Mouse (Mus musculus) midbrain, embryonic 11.5 days (tissue): Measurements from ENCODE around the gene Myo1h. TPM values are rescaled to one million over a fixed set of nuclear protein-coding genes. Genes with fewer than 3 reads are reported as not detected.

Experiments
- ATAC-seq: fragments of 200-750 bp; cut with Nextera tagmentation; 2 replicates; pipeline ENCODE4 v1.8.0; 2017; ENCODE audit warnings: moderate TSS enrichment, moderate library complexity; ENCODE audit not compliant: low FRiP score
- DNase-seq: peaks from one replicate; pipeline ENCODE4 v3.0.0; 2015; ENCODE audit warnings: low spot score; ENCODE audit errors: missing footprints
- H3K27ac ChIP-seq: fragments of 300-500 bp; sonication (generic); 2 replicates; pipeline ENCODE4 v1.5.1; 2014; ENCODE audit warnings: low read depth, low read length
- H3K27me3 ChIP-seq: fragments of 300-500 bp; sonication (generic); 2 replicates; pipeline ENCODE4 v1.6.1; 2014; ENCODE audit warnings: mild to moderate bottlenecking, low read length, moderate library complexity, mixed read lengths; ENCODE audit not compliant: control insufficient read depth, insufficient read depth
- H3K36me3 ChIP-seq: fragments of 300-500 bp; sonication (generic); 2 replicates; pipeline ENCODE4 v1.6.1; 2014; ENCODE audit warnings: mild to moderate bottlenecking, low read length, moderate library complexity, mixed read lengths; ENCODE audit not compliant: control insufficient read depth, insufficient read depth
- H3K4me1 ChIP-seq: fragments of 300-500 bp; sonication (generic); 2 replicates; pipeline ENCODE4 v1.6.1; 2014; ENCODE audit warnings: low read length; ENCODE audit not compliant: control insufficient read depth, insufficient read depth
- H3K4me2 ChIP-seq: fragments of 300-500 bp; sonication (generic); 2 replicates; pipeline ENCODE4 v1.6.1; 2014; ENCODE audit warnings: mild to moderate bottlenecking, moderate library complexity
- H3K4me3 ChIP-seq: fragments of 300-500 bp; sonication (generic); 2 replicates; pipeline ENCODE4 v1.5.1; 2014; ENCODE audit warnings: low read depth, low read length
- H3K9ac ChIP-seq: fragments of 300-500 bp; sonication (generic); 2 replicates; pipeline ENCODE4 v1.6.1; 2014; ENCODE audit warnings: low read length
- H3K9me3 ChIP-seq: fragments of 300-500 bp; sonication (generic); 2 replicates; pipeline ENCODE4 v1.6.1; 2016; ENCODE audit warnings: low read length; ENCODE audit not compliant: control insufficient read depth
- WGBS: fragments of 180-500 bp; shearing (Covaris S2); extraction: QIAGEN DNeasy Blood & Tissue Kit; methylation state at CpG from one replicate; pipeline ENCODE4 v1.1.7; 2014; 5-methylcytosine and 5-hydroxymethylcytosine counted together
- polyA plus RNA-seq: library from polyadenylated mRNA; unstranded; fragments of >200 nt; fragmentation: Nextera tagmentation; extraction: Ambion mirVana; gene quantifications from 2 replicates; pipeline ENCODE4 v1.2.1, GENCODE M21; 2014

Myo1h gene
- polyA plus RNA-seq, 1 experiment from 2014 or later = 0.45 TPM

DNA sequence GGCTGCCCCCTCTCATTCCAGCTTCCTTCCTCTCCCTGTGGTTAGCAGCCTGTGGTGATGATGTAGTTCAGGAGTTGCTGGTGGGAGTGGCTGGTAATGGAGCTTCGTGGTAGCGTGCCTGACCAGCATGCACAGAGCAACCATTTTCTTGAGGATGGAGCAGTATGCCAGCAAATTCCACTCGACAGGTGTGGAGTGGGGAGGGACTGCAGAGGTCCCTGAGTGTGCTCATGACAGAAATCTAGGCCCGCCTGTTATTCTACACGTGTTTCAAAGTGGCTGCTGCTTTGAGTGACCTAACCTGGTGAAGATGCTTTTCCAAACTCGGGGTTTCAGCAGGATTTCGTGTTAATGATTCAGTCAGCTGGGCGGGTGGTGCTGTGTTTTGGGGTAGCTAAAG, 95.5 kb downstream of the Myo1h start:
- Histone ChIP-seq H3K9ac (no peak overlapping the region), H3K4me1 (peaks cover 14% of the 10 kb centered on the region), H3K36me3 (peaks cover 23% of the 10 kb centered on the region), H3K27ac (no peak overlapping the region), H3K4me2 (no peak overlapping the region), H3K27me3 (no peaks in the 10 kb centered on the region), H3K9me3 (no peaks in the 10 kb centered on the region), H3K4me3 (no peak overlapping the region)
- ATAC-seq = no peak
- DNase-seq = no peak
- 91% methylated on average over 8 of the region's 8 CpGs for WGBS

DNA sequence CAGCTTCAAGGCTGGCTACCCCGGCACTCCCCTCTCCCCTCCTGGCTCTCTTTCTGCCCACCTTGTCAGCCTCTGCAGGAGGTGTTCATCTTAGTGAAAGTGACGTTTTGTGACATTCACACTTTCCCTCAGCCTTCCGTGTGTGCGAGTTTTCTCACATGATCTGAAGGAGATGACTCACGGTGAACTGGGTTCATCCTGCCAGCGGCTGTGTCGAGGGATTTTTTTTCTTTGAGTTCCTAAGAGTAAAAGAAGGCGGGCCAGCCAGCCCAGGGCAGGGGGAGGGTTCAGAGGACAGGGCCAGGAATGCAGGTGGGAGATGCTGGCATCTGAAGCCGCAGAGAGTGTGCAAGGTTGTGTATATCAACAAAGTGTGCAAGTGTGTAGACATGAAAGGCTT, 104.2 kb downstream of the Myo1h start:
- H3K4me3 ChIP-seq = no peak overlapping the region
- H3K4me2 ChIP-seq = no peak overlapping the region
- no peaks in the 10 kb centered on the region for H3K4me1 ChIP-seq
- H3K27ac ChIP-seq = no peak overlapping the region
- ATAC-seq (no peak), DNase-seq (no peak)
- 87% methylated on average over 9 of the region's 9 CpGs for WGBS
- peaks cover 41% of the 10 kb centered on the region for H3K36me3 ChIP-seq
- no peak overlapping the region for H3K9ac ChIP-seq
- H3K27me3 ChIP-seq = no peaks in the 10 kb centered on the region
- H3K9me3 ChIP-seq = no peaks in the 10 kb centered on the region

DNA sequence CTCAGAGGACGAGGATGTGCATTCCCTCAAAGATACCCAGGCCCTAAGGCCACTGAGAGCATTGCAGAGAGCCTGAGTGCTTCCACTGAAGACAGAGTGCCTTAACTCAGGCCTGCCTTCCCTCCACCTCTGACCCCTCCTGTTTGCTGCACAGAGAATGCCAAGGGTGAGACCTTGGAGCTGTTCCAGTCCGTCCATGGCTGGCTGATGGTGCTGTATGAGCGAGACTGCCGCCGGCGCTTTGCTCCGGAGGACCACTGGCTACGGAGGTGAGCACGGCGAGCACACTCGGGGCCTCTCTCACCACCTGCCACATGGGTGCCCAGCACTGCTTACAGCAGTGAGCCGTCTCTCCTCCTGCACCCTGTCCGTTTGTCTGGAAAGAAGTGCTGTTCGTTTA, 117.6 kb downstream of the Myo1h start:
- Histone ChIP-seq H3K27ac (no peak overlapping the region), H3K4me2 (no peak overlapping the region), H3K36me3 (peaks cover 52% of the 10 kb centered on the region), H3K9me3 (no peaks in the 10 kb centered on the region), H3K4me1 (no peaks in the 10 kb centered on the region), H3K9ac (no peak overlapping the region), H3K4me3 (no peak overlapping the region), H3K27me3 (no peaks in the 10 kb centered on the region)
- ATAC-seq (no peak), DNase-seq (no peak)
- WGBS = 91% methylated on average over 14 of the region's 14 CpGs

DNA sequence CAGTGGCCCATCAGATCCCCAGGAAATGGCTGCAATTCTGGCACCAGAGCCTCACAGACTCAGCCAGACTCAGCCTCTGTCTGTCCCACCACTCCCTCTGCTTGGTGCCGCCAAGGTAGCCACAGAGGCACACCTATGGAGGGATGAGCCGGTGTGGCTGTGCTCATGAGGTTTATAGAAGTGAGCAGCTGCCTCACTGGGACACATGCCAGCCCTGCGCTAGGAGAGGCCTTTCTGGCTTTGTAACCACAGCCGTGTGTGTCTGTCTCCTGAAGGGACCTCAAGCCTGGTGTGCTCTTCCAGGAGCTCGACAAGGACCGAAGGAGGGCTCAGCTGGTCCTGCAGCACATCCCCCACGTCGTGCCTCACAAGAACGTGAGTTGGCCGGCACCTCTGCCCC, 118.3 kb downstream of the Myo1h start:
- no peak for ATAC-seq
- no peak overlapping the region for H3K4me2 ChIP-seq
- H3K4me3 ChIP-seq = no peak overlapping the region
- no peak overlapping the region for H3K27ac ChIP-seq
- no peaks in the 10 kb centered on the region for H3K9me3 ChIP-seq
- no peaks in the 10 kb centered on the region for H3K4me1 ChIP-seq
- H3K9ac ChIP-seq = no peak overlapping the region
- no peak for DNase-seq
- H3K36me3 ChIP-seq = peaks cover 56% of the 10 kb centered on the region
- H3K27me3 ChIP-seq = no peaks in the 10 kb centered on the region
- 91% methylated on average over 10 of the region's 10 CpGs for whole genome bisulfite sequencing

DNA sequence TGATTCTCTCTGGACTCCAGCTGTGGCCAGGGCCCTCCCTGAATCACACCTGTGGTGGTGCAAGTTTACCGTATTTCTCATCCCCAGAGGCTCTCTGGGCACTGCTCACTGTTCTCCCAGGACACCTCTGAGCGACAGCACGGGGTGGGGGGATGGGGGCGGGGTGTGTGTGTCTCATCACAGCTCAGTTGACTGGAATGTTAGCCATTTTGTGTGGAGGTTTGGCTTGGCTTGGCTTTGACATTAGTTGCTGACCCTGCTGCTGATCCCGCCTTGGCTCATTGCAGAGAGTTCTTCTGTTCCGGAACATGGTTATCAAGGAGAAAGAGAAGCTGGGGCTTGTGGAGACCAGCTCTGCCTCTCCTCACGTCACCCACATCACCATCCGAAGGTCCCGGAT, 118.8 kb downstream of the Myo1h start:
- no peak overlapping the region for H3K27ac ChIP-seq
- no peak overlapping the region for H3K9ac ChIP-seq
- H3K4me1 ChIP-seq = no peaks in the 10 kb centered on the region
- DNase-seq = no peak
- WGBS = 92% methylated on average over 9 of the region's 9 CpGs
- H3K4me3 ChIP-seq = no peak overlapping the region
- peaks cover 57% of the 10 kb centered on the region for H3K36me3 ChIP-seq
- H3K9me3 ChIP-seq = no peaks in the 10 kb centered on the region
- no peak overlapping the region for H3K4me2 ChIP-seq
- ATAC-seq = no peak
- H3K27me3 ChIP-seq = no peaks in the 10 kb centered on the region

DNA sequence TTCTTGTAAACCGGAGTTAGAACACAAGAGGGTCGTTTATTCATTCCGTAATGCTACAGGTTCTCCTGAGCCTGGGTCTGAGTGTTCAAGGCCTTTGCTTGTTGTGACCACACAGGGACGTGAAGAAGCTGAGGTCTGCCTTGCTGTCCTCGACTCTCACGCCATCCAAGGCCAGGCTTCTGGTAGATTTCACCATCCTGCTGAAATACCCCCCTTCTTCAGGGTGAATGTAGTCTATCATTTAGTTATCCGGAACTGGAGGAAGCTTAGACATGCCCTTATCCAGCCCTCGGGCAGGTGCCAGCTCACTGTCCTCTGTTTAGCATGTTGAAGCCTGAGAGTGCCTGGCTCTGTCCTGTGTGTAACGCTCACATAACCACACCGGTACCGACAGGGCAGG, 119.9 kb downstream of the Myo1h start:
- H3K4me2 ChIP-seq = no peak overlapping the region
- H3K9me3 ChIP-seq = no peaks in the 10 kb centered on the region
- H3K4me1 ChIP-seq = no peaks in the 10 kb centered on the region
- H3K4me3 ChIP-seq = no peak overlapping the region
- peaks cover 51% of the 10 kb centered on the region for H3K36me3 ChIP-seq
- H3K27ac ChIP-seq = no peak overlapping the region
- no peaks in the 10 kb centered on the region for H3K27me3 ChIP-seq
- no peak for ATAC-seq
- no peak for DNase-seq
- no peak overlapping the region for H3K9ac ChIP-seq
- 97% methylated on average over 11 of the region's 11 CpGs for WGBS

DNA sequence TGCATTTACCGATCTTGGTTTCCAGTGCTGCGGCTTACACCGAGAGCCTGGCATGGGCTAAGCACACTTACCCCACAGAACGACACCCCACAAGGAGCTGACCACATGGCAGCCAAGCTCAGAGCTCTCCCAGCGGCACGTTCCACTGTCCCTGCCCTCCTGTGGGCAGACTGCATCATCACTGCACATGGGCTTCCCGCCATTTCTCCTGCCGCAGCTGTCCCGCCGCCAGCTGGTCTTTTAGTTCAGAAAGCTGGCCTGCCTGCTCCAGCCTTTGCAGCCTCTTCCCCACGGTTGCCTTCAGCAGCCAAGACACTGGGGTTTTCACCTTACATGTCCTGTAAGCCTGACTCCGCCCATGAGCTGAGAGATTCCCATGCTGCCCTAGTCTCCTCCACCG, 121.5 kb downstream of the Myo1h start:
- no peak overlapping the region for H3K9ac ChIP-seq
- no peaks in the 10 kb centered on the region for H3K4me1 ChIP-seq
- DNase-seq (no peak), ATAC-seq (no peak)
- no peak overlapping the region for H3K4me2 ChIP-seq
- no peaks in the 10 kb centered on the region for H3K27me3 ChIP-seq
- peaks cover 50% of the 10 kb centered on the region for H3K36me3 ChIP-seq
- 88% methylated on average over 13 of the region's 13 CpGs for WGBS
- H3K9me3 ChIP-seq = no peaks in the 10 kb centered on the region
- no peak overlapping the region for H3K27ac ChIP-seq
- no peak overlapping the region for H3K4me3 ChIP-seq

DNA sequence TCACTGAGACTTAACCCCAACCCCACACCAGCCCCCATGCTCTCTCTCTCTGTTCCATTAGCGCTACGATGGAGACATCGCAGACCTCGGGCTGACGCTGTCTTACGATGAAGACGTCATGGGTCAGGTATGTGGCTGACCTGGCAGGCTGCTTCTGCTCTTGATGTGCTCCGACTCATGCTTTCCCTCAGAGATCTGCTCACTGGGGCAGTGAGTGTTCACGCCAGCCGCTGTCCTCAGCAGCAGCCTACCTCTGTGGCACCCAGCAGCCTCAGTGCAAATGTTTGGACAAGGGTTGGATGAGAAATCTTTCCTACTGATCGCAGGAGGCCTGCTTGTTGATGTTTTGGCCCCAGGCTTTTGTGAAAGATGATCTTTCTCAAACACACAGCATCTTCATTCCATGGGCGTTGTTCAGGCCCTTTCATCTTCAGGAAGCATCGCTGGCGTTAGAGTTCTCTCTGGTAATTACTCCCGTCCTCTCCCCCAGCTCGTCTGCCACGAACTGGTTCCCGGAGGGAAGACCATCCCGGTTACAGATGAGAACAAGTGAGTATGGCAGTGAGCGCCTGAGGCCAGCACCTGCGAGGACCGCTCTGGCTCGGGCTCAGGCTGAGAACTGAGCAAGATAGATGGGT, 123.5 kb downstream of the Myo1h start:
- H3K36me3 ChIP-seq = peaks cover 53% of the 10 kb centered on the region
- WGBS = 82% methylated on average over 23 of the region's 23 CpGs
- no peak overlapping the region for H3K4me2 ChIP-seq
- no peak overlapping the region for H3K9ac ChIP-seq
- no peak overlapping the region for H3K27ac ChIP-seq
- H3K9me3 ChIP-seq = no peaks in the 10 kb centered on the region
- H3K27me3 ChIP-seq = no peaks in the 10 kb centered on the region
- no peak overlapping the region for H3K4me3 ChIP-seq
- ATAC-seq (no peak), DNase-seq (no peak)
- H3K4me1 ChIP-seq = no peaks in the 10 kb centered on the region

DNA sequence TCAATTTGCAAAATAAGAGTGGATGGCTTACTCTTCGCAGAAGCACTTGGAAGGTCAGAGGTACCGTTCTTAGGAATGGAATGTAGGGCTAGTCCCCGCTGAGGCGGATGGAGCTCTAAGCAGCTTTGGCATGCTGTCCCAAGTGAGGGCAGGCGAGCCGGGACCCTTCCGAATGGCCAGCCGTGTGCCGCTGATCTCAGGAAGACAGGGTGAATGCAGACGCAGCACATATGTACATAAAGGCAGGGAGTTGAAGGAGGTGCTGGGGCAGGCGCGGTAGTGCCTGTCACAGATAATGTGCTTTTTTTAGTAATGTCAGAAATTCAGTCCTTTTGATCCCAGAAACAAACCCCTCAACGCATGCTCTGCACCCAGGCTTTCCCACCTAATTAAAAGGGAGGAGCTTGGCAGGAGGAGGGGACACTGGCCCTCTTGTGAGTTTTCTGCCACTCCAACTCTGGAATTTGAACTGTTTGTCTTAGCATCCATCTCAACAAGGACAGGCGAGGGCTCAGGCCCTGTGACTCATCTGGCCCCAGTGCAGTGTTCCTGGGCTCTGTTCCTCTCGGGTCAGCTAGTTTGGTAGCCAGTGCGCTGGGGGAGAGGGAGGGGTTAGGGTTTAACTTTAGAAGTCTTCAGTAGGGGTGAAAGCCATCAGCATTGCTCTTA, 124.2 kb downstream of the Myo1h start:
- Histone ChIP-seq H3K9ac (no peak overlapping the region), H3K4me1 (no peaks in the 10 kb centered on the region), H3K27ac (no peak overlapping the region), H3K4me2 (no peak overlapping the region), H3K36me3 (peaks cover 47% of the 10 kb centered on the region), H3K4me3 (no peak overlapping the region), H3K9me3 (no peaks in the 10 kb centered on the region), H3K27me3 (no peaks in the 10 kb centered on the region)
- WGBS = 80% methylated on average over 16 of the region's 16 CpGs
- DNase-seq = no peak
- ATAC-seq = no peak
